Mouse (Mus musculus): ENCODE data around the gene Gm9903.

Gm9903 gene

DNA sequence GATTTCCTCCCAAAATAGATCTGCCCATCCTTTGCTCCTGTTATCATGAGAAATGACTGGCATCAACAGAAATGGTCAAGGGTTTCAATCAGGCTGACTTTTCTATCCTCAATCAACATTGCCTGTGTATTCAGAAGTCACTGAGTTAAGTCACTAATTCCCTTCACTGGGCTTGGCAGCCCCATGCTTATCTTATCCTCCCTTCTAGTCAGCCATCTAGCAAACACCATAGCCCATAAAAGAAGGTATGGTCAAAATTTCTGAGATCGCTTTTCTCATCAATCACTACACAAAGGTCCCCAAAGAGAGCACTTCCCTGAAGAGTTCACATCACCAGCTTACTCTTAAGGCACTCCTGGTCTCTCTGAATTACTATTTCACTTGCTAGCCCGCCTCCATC is 21.3 kb downstream of the Gm9903 start:
- DNase-seq (ENCODE audit: low spot score), result no peak

DNA sequence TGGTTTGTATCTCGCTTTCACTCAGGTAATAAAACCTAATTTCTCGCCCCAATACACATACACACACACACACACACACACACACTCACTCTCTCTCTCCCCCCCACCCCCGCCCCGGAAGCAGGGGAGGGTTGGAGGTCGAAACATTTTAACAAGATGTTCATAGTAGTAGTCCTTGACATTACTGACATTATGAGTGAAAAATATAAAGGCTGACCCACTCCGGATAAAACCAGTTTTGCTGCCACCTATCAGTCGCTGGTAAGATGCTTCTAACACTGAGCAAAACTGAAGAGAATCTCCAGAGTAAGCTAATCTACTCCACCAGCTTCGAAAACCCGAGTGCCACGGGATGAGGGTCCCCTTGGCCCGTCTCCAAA is 21.8 kb downstream of the Gm9903 start:
- no peak for DNase-seq (ENCODE audit: low spot score)

GRCm38 (mm10) chr5:33651921-33652782 is 22.4 kb downstream of the Gm9903 start, which contains the start of gene Slbp:
Slbp (minus strand) TSS chr5:33652574.
- peak; percentile 95 for DNase-seq (ENCODE audit: low spot score)

DNA sequence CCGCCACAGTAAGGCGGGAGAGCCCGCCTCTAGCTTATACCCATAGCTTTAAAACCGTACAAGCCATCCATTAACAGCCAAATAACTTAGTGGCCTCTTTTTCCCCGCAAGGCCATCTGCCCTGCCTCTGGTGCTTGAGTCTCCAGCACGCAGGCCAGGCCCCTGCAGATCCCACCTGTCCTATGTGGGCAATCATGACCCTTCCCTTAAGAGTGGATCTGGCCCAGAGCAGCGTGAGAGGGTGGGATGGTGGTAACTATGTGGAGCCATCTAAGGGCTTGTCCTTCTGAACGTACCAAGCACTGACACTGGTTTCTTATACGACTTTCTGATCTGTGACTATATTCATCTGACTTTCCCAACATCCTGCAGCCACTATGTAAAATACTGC is 23.1 kb downstream of the Gm9903 start:
- DNase-seq (ENCODE audit: low spot score), result no peak

- DNase-seq (ENCODE audit: low spot score), result no peak
These were observed 24.7 kb downstream of the Gm9903 start for GRCm38 (mm10) chr5:33654424-33654823.

GRCm38 (mm10) chr5:33655251-33655840 is 25.6 kb downstream of the Gm9903 start:
- DNase-seq (ENCODE audit: low spot score), result no peak

GRCm38 (mm10) chr5:33656739-33657138 is 27.0 kb downstream of the Gm9903 start:
- no peak for DNase-seq (ENCODE audit: low spot score)

DNA sequence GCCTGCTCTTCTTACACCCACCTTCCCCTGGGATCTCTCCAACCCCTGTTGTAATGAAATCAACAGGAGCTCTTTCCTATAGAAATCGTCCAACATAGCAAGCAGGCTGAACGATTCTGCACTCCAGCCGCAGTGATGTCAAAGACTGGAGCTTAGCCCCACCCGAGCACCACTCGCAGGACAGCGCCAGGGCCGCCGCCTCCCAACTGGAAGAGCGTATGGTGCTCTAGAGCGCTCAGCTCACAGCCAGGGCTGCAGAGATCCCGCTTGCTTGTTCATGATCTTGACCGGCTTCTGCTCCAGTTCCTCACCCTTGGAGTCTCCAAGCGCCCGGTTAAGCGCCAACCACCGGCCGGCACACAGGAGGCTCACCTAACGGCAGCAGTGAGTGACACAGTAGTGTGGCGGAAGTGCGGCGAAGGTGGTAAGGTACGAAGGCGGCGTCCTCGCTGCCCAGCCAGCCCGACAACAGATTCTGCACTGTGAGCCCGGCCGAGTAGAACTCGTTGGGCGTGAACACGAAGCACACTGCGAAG is 27.6 kb downstream of the Gm9903 start:
- no peak for DNase-seq (ENCODE audit: low spot score)

DNA sequence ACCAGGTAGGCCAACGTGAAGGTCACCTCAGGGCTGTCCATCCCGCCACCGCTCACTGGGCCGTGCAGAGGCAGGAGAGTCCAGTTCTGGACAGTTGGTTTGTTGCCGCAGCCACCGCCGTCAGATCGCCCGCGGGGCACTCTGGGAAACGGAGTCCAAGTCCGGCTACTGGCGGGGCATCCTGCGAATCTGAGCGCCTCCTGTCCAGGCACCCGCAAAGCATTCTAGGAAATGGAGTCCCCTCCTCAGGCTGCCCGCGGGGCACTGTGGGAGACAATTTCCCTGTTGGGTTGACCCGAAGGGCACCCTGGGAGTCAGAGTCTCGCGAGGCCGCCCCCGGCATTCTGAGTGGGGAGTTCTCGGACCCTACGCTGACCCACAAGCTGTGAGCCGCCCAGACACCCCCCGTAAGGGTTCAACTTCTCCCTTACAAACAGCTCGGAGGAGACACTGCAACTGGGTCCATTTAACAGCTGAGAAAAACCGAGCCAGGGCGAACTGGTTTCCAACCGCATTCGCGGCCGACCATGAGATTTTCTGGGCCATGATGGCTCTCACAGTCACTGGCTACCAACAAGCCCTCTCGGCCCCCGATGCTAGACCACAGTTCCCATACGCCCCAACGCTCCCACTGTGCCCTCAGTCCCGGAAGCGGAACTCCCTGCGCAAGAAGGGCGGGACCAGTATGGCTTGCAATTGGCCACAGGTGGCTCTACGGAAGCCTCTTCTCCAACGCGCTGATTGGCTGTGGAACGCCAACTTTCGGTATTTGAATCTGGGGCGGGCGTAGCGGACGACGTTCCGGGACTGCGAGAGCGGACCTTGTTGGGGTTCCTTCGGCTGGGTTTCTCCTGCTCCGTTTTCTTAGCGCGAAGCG is 28.3 kb downstream of the Gm9903 start, which contains the start of the genes Tacc3 and Tmem129:
Gene Tacc3 (plus strand): TSS at position 342 of the 877 bp plus-strand sequence.
Gene Tmem129 (minus strand): TSS at position 630 of the 877 bp plus-strand sequence.
- peak; percentile 95 for DNase-seq (ENCODE audit: low spot score)

DNA sequence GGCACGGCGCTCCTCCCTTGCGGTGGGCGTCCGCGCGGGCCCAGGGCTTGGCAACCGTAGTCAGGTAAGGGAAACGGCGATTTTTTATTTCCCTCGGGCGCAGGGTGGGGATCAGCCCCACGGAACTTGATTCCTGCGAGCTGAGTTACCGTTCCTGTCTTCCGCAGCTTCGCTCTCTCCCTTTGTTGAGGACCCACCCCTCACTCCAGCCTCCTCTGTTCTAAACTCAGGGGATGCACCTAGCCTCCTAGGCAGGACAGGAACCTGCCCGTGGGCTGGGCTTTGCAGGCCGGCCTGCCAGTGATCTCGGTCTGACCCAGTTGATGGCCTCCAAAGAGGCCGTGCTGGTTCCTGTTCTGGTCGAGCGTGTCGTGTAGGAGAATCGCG is 28.9 kb downstream of the Gm9903 start:
- DNase-seq (ENCODE audit: low spot score), result no peak

DNA sequence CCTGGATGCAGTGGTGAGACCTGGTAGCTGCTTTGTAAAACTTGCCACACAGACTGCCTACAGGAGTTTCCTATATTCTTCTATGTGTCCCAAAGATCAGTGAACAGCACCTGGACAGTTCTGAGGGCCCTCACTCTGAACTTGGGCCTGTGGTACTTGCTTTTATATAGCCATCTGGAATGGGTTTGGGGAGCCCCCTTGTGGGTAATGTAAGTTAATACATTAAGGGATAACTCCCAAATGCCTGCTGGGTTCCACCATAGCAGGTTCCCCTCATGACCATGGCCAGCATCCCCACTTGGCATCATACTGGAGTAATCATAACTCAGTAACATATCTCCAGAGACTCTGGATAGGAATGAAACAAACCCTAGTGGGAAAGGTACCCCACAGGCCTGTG is 38.5 kb downstream of the Gm9903 start:
- no peak for DNase-seq (ENCODE audit: low spot score)

- DNase-seq (ENCODE audit: low spot score), result no peak
These were observed 41.9 kb downstream of the Gm9903 start for GRCm38 (mm10) chr5:33671659-33672058.

GRCm38 (mm10) chr5:33674439-33674838 is 44.7 kb downstream of the Gm9903 start:
- DNase-seq (ENCODE audit: low spot score), result no peak

GRCm38 (mm10) chr5:33675964-33676363 is 46.2 kb downstream of the Gm9903 start:
- peak; percentile 46 for DNase-seq (ENCODE audit: low spot score)

DNA sequence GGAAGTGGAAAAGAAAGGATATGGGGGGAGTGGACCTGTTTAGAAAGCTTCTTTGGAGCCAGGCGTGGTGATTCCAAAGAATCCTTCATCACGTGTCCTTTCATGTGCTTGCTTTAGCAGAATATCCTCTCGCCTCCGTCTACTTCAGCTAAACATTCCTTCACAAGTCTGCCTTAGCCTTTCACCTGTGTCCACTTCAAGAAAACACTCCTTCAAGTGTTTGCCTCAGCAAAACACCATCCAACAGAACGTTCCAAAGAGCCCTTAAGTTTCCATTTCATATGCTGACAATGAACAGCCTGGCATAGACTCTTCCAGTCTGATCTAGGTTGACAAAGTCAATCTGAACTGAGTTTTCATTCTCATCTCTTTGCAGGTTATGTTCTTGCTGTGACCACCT is 48.5 kb downstream of the Gm9903 start:
- no peak for DNase-seq (ENCODE audit: low spot score)

DNA sequence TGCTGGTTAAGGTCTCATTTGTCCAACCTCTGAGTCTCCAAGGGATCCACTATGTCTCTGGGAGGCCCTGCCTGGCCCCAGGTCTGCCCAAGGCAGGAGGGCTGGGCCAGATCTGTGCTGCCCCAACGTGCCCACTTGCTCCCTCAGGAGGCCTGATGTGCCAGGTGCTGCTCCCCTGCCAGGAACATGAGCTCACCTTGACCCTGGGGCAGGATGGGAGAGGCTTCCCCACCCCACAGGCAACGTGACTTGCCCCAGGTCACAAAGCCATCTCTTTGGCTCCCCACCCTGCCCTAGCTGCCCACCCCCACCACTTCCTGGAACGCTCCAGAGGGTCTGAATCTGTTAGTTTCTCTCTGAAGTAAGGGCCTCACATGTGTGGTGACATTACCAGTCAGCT is 51.3 kb downstream of the Gm9903 start:
- DNase-seq (ENCODE audit: low spot score), result no peak
